Mouse (Mus musculus) stomach, embryonic 16.5 days (tissue): ENCODE results near the gene Ranbp17. TPM values are rescaled to one million over a fixed set of nuclear protein-coding genes. Genes with fewer than 3 reads are reported as not detected.

ENCODE experiments used
- ATAC-seq: fragments of 200-750 bp; cut with Nextera tagmentation; 2 replicates; pipeline ENCODE4 v1.8.0; 2017; ENCODE audit warnings: moderate number of reproducible peaks, moderate TSS enrichment; ENCODE audit not compliant: insufficient read depth, low FRiP score
- H3K27ac ChIP-seq: fragments of 300-500 bp; sonication (generic); 2 replicates; pipeline ENCODE4 v1.5.1; 2014; ENCODE audit warnings: low read length
- H3K27me3 ChIP-seq: fragments of 300-500 bp; sonication (generic); 2 replicates; pipeline ENCODE4 v1.6.1; 2014; ENCODE audit warnings: low read length, control low read depth, mixed read lengths; ENCODE audit not compliant: control insufficient read depth, insufficient read depth
- H3K36me3 ChIP-seq: fragments of 300-500 bp; sonication (generic); 2 replicates; pipeline ENCODE4 v1.6.1; 2014; ENCODE audit warnings: low read length; ENCODE audit not compliant: control insufficient read depth, insufficient read depth
- H3K4me1 ChIP-seq: fragments of 300-500 bp; sonication (generic); 2 replicates; pipeline ENCODE4 v1.6.1; 2014; ENCODE audit warnings: low read length, control low read depth, mixed read lengths; ENCODE audit not compliant: control insufficient read depth, insufficient read depth
- H3K4me2 ChIP-seq: fragments of 300-500 bp; sonication (generic); 2 replicates; pipeline ENCODE4 v1.6.1; 2014; ENCODE audit warnings: low read depth, low read length, mixed read lengths
- H3K4me3 ChIP-seq: fragments of 300-500 bp; sonication (generic); replicated peaks from 2 replicates; pipeline ENCODE4 v1.5.1; 2014; ENCODE audit warnings: mild to moderate bottlenecking, low read length
- H3K9ac ChIP-seq: fragments of 300-500 bp; sonication (generic); 2 replicates; pipeline ENCODE4 v1.6.1; 2014; ENCODE audit warnings: low read length
- H3K9me3 ChIP-seq: fragments of 300-500 bp; sonication (generic); replicated peaks from 2 replicates; pipeline ENCODE4 v1.6.1; 2016; ENCODE audit warnings: low read length, control low read depth; ENCODE audit not compliant: control insufficient read depth
- WGBS: fragments of 180-500 bp; shearing (Covaris S2); extraction: QIAGEN DNeasy Blood & Tissue Kit; methylation state at CpG from one replicate; pipeline ENCODE4 v1.1.7; 2014; 5-methylcytosine and 5-hydroxymethylcytosine counted together
- polyA plus RNA-seq: library from polyadenylated mRNA; unstranded; fragments of >200 nt; fragmentation: Nextera tagmentation; extraction: Ambion mirVana; gene quantifications from 2 replicates; pipeline ENCODE4 v1.2.1, GENCODE M21; 2015

Gene Ranbp17
- polyA plus RNA-seq, 1 experiment from 2014 or later = 4.4 TPM

DNA sequence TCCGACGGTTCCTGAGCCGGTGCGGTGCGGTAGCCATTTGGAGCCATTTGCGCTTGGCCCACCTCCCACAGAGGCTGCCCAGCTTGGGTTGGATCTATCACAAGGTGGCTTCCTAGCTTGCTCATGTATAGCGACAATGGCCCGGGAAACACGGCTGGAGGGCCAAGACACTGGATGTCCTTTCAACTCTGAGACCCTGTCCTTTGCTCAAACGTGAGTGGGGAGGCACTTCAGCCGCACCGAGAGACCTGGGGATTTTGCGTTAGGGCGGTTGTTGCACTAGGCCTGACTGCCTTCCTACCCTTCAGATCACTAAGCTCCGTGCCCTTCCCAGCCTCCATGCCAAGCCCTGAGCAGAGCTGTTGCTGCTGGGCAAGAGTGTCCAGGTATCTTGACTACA is 315.9 kb downstream of the Ranbp17 start:
- Histone ChIP-seq H3K36me3 (no peaks in the 10 kb centered on the region), H3K4me3 (no peak overlapping the region), H3K9ac (no peak overlapping the region), H3K27me3 (peaks cover 90% of the 10 kb centered on the region), H3K9me3 (peaks cover 9% of the 10 kb centered on the region; the same call in 1 of the 2 replicates), H3K4me2 (no peak overlapping the region), H3K4me1 (peaks cover 12% of the 10 kb centered on the region), H3K27ac (no peak overlapping the region)
- ATAC-seq = no peak
- 16% methylated on average over 15 of the region's 15 CpGs for WGBS

DNA sequence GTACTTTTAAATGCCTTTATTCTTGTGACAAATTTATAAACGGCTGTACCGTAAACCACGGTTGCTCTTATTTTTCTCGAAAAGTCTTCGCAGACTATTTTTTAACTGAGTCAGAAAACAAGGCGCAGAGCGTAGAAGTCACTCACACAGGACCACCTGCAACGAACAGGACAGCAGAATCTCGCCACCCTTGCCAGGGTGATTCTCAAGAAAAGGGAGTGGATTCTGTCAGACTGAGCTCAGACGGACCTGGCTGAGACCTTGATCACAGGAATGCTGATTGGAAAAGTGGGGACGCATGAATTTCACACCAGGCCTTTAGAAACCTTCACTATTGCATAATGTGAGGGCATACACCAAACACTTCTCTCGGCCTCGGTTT is 316.4 kb downstream of the Ranbp17 start:
- Histone ChIP-seq H3K4me3 (no peak overlapping the region), H3K27ac (no peak overlapping the region), H3K9ac (no peak overlapping the region), H3K4me2 (no peak overlapping the region), H3K9me3 (peaks cover 9% of the 10 kb centered on the region; the same call in 1 of the 2 replicates), H3K27me3 (peaks cover 85% of the 10 kb centered on the region), H3K4me1 (peaks cover 12% of the 10 kb centered on the region), H3K36me3 (no peaks in the 10 kb centered on the region)
- WGBS = 23% methylated on average over 13 of the region's 13 CpGs
- no peak for ATAC-seq

DNA sequence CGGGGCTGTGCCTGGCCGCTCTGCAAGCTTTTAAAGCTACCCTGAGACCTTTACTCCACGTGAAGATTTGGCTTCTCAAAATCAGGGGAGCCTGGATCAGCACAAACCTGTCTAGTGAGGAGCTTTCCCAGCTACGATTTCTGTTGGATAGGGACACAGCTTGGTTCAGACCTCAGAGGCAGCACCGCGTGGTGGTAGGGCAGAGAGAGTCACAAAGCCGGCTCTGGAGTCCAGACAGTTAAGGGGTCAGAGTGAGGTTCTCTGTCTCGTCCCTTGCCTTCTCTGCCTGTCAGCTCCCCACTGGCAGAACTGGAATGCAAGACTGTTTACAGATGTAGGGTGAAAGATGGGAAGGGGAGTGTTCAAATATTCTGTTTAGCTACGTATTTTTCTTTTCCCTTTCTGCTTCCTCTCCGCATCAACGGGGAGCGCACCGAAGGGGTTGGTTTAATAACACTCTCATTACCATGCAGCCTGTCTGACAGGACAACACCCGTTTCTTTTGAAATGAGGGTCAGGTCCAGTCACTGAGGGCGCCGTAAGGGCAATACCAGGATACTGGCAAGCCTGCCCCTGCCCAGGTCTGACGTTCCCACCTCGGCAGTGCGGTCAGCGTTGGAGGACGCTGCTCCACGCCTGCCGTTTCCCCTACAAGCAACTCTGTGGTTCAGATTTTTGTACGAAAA is 317.0 kb downstream of the Ranbp17 start:
- H3K27me3 ChIP-seq = peaks cover 83% of the 10 kb centered on the region
- WGBS = 9% methylated on average over 24 of the region's 24 CpGs

DNA sequence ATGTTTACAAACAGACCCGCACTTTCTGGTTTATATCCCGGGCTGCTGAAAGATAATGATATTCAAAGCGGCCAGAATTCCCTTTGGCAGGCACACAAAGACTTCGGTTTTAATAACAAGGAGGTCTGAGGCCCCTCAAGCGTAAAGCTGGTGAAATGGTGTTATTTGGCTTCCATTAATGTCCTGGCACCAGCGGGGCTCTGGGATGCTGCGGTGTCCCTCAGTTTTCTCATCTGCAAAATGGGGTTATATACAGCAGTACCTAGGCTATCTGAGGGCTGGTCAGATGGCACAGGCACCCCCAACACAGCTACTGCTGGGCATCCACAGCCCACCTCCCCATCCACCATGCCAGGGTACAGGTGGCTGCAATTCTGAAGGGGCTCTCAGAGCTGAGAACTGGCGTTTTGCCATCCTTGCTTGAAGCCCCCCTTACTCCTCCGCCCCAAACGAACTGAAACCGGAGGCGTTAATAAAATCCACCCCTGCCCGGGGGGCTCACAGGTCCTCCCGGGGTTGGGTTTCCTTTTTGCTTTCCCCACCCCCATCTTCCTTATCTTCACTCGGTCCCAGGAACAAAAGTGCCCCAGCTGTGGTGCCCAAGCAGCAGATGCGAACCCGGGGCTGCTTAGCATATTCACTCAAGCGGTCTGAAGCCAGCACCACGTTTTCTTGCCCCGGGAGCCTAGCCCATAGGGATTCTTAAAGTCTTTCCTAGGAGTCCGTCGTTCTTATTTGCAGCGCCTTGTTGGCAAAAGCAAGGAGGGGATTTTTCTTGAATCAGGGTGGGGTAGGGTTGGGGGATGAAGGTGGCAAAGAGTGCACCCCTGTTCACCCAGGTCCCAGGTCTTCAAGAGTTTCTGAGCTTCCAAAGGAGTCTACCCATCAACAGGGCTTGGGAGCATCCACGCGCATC is 317.8 kb downstream of the Ranbp17 start:
- no peak overlapping the region for H3K4me2 ChIP-seq
- 8% methylated on average over 25 of the region's 25 CpGs for WGBS

More for the DNA sequence above, 317.0 kb downstream of the Ranbp17 start:
- ATAC-seq = no peak
- no peak overlapping the region for H3K9ac ChIP-seq
- peaks cover 9% of the 10 kb centered on the region; the same call in 1 of the 2 replicates for H3K9me3 ChIP-seq
- peaks cover 12% of the 10 kb centered on the region for H3K4me1 ChIP-seq
- H3K4me2 ChIP-seq = no peak overlapping the region
- H3K27ac ChIP-seq = no peak overlapping the region
- H3K36me3 ChIP-seq = no peaks in the 10 kb centered on the region
- no peak overlapping the region for H3K4me3 ChIP-seq

DNA sequence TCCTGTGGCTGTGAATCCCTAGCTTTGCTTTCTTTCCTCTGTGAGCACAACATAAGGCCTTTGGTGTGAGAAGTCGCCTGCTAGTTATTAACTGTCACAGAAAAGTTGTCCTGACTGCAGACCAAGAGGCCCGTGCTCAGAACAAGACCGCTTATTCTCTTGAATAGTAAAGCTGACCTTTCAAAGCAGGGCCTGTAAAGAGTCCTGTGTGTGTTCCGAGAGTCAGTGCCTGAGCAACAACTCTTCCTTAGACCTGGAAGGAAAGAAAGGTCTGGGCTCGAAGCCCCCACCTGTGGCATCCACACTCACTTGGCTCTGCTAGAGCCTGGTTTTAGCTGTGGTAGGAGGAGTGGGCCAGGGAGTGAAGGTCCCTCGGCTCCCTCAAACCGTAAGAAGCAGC is 318.5 kb downstream of the Ranbp17 start:
- H3K36me3 ChIP-seq = no peaks in the 10 kb centered on the region

More for the DNA sequence above, 317.8 kb downstream of the Ranbp17 start:
- Histone ChIP-seq H3K4me3 (no peak overlapping the region), H3K9me3 (peaks cover 9% of the 10 kb centered on the region; the same call in 1 of the 2 replicates), H3K4me1 (peaks cover 8% of the 10 kb centered on the region), H3K36me3 (no peaks in the 10 kb centered on the region), H3K27me3 (peaks cover 80% of the 10 kb centered on the region), H3K9ac (no peak overlapping the region), H3K27ac (no peak overlapping the region)
- no peak for ATAC-seq

DNA sequence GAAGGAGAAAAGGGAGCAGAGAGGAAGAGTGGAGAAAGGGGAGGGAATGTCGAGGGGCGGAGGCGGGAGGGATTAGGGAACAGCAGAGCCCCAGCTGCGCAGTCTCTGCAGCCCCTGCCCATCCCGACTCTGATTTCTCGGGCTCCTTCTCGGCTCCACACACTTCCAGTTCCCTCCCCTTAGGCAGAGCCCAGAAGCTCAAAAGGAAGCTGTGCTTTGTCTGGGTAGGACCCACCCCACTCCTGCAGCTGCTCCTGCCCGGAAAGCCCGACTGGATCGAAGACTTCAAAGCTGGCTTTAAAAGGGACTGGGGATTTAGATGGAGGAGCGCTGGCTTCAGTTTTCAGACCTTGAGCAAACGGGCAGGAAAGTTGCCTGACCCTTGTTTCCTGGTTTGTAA is 319.9 kb downstream of the Ranbp17 start:
- Histone ChIP-seq H3K4me2 (no peak overlapping the region), H3K9me3 (peaks cover 9% of the 10 kb centered on the region; the same call in 1 of the 2 replicates), H3K4me3 (0 out of 2 replicates have a peak overlapping the region, but pooled peaks have one; percentile 4), H3K4me1 (no peaks in the 10 kb centered on the region), H3K27me3 (peaks cover 62% of the 10 kb centered on the region), H3K9ac (no peak overlapping the region), H3K27ac (no peak overlapping the region), H3K36me3 (no peaks in the 10 kb centered on the region)
- WGBS = 1% methylated on average over 12 of the region's 12 CpGs
- no peak for ATAC-seq

More for the DNA sequence above, 318.5 kb downstream of the Ranbp17 start:
- Histone ChIP-seq H3K9me3 (peaks cover 9% of the 10 kb centered on the region; the same call in 1 of the 2 replicates), H3K27me3 (peaks cover 75% of the 10 kb centered on the region), H3K4me1 (0 out of 2 replicates have a peak, but pooled peaks cover under 1% of the 10 kb centered on the region), H3K4me2 (no peak overlapping the region), H3K27ac (no peak overlapping the region), H3K4me3 (no peak overlapping the region), H3K9ac (no peak overlapping the region)
- ATAC-seq = no peak
- WGBS = 43% methylated on average over 7 of the region's 7 CpGs

DNA sequence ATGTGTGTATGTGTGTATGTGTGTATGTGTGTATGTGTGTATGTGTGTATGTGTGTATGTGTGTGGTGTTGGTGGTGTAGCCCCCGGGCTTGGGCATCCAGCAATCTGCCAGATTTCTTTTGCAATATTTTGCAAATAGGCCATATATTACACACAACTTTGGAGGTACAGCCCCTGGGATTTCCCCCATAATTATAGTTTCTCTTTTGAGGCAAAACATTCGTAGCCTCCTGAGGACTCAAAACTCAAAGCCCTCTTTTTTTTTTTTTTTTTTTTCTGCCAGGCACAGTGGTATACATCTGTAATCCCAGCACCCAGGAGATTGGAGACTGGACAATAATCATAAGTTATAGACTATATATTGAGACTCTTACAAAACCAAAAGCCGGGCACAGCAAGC is 331.7 kb downstream of the Ranbp17 start:
- WGBS = 86% methylated on average over 3 of the region's 3 CpGs
- H3K27me3 ChIP-seq = peaks cover 12% of the 10 kb centered on the region
- H3K9ac ChIP-seq = no peak overlapping the region
- H3K27ac ChIP-seq = no peak overlapping the region
- no peak overlapping the region for H3K4me2 ChIP-seq
- H3K9me3 ChIP-seq = no peaks in the 10 kb centered on the region
- ATAC-seq = no peak
- no peaks in the 10 kb centered on the region for H3K36me3 ChIP-seq
- H3K4me1 ChIP-seq = 0 out of 2 replicates have a peak, but pooled peaks cover 5% of the 10 kb centered on the region
- H3K4me3 ChIP-seq = no peak overlapping the region

DNA sequence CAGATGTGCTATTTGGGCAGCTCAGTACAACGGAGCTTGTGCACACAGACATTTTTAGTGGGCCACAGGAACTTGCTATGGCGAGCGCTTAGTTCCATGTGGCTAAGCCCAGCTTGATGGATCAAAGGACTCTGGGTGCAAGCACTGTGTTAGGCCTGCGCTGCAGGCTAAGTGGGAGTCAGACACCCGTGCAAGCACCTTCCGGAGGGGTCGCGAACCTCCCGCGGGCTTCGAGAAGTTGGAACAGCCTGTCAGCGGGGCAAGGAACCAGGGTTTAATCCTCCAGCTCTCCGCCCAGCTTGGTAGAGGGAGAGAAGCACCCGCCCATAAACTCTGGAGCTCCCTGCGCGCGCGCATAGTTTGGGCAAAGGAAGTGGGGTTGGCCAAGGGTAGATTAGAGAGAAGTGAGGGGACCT is 332.8 kb downstream of the Ranbp17 start:
- 3% methylated on average over 18 of the region's 18 CpGs for WGBS
- Histone ChIP-seq H3K36me3 (no peaks in the 10 kb centered on the region), H3K27ac (no peak overlapping the region), H3K4me2 (peak overlapping the region; percentile 47), H3K9ac (peak overlapping the region; percentile 9; the same call in 1 of the 2 replicates), H3K27me3 (peaks cover 12% of the 10 kb centered on the region), H3K4me3 (peak overlapping the region; percentile 24), H3K9me3 (no peaks in the 10 kb centered on the region), H3K4me1 (0 out of 2 replicates have a peak, but pooled peaks cover 5% of the 10 kb centered on the region)
- ATAC-seq = no peak

DNA sequence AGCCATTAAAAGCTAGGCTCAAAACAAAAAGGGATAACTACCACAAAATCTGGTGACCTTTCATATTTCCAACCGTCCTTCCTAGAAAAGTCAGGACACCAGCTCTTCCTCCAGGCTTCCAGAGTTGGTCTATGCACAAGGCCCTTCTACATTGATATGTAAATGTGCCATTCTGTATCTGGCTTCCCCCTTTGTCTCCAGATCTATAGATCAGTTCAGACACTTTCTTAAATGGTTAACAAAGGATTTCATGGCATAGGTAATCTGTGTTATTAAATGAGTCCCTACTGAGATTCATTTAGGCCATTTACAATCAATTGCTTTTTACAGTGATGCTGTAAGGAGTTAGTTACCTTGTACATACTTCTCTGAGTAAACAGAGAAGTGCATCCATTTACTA is 333.7 kb downstream of the Ranbp17 start:
- H3K36me3 ChIP-seq = no peaks in the 10 kb centered on the region
- peaks cover 12% of the 10 kb centered on the region for H3K27me3 ChIP-seq
- H3K9ac ChIP-seq = no peak overlapping the region
- no peak overlapping the region for H3K27ac ChIP-seq
- H3K4me2 ChIP-seq = no peak overlapping the region
- H3K9me3 ChIP-seq = no peaks in the 10 kb centered on the region
- no peak for ATAC-seq
- H3K4me3 ChIP-seq = no peak overlapping the region
- WGBS = 82% methylated on average over 1 of the region's 1 CpGs
- 0 out of 2 replicates have a peak, but pooled peaks cover 5% of the 10 kb centered on the region for H3K4me1 ChIP-seq
